Mouse (Mus musculus) liver, postnatal 0 days (tissue): ENCODE measurements around the gene Dnajc7. TPM values are rescaled to one million over a fixed set of nuclear protein-coding genes. Genes with fewer than 3 reads are reported as not detected.
A peak's percentile ranks its signal among the peaks of the same experiment; 100 is the strongest.

ENCODE experiments used
- ATAC-seq: fragments of 200-750 bp; cut with Nextera tagmentation; 2 replicates; pipeline ENCODE4 v1.8.0; 2017; ENCODE audit warnings: mild to moderate bottlenecking, moderate library complexity
- DNase-seq: peaks from one replicate; pipeline ENCODE4 v3.0.0-alpha.2; 2016
- H3K27ac ChIP-seq: fragments of 300-500 bp; sonication (generic); 2 replicates; pipeline ENCODE4 v1.5.1; 2014; ENCODE audit warnings: antibody characterized with exemption, moderate library complexity, mild to moderate bottlenecking, low read depth
- H3K27me3 ChIP-seq: fragments of 300-500 bp; sonication (generic); 2 replicates; pipeline ENCODE4 v1.6.1; 2014; ENCODE audit warnings: low read length, control low read depth, mixed read lengths; ENCODE audit not compliant: insufficient read depth
- H3K36me3 ChIP-seq: fragments of 300-500 bp; sonication (generic); replicated peaks from 2 replicates; pipeline ENCODE4 v1.6.1; 2014; ENCODE audit warnings: mild to moderate bottlenecking, control low read depth, low read length, moderate library complexity, mixed read lengths; ENCODE audit not compliant: insufficient read depth
- H3K4me1 ChIP-seq: fragments of 300-500 bp; sonication (generic); 2 replicates; pipeline ENCODE4 v1.6.1; 2014; ENCODE audit warnings: antibody characterized with exemption, mild to moderate bottlenecking, control low read depth; ENCODE audit not compliant: insufficient read depth
- H3K4me2 ChIP-seq: fragments of 300-500 bp; sonication (generic); 2 replicates; pipeline ENCODE4 v1.6.1; 2014; ENCODE audit warnings: low read depth, mild to moderate bottlenecking, low read length, moderate library complexity, mixed read lengths
- H3K4me3 ChIP-seq: fragments of 300-500 bp; sonication (generic); 2 replicates; pipeline ENCODE4 v1.5.1; 2014; ENCODE audit warnings: low read depth, low read length
- H3K9ac ChIP-seq: fragments of 300-500 bp; sonication (generic); replicated peaks from 2 replicates; pipeline ENCODE4 v1.6.1; 2014; ENCODE audit warnings: mild to moderate bottlenecking, moderate library complexity
- H3K9me3 ChIP-seq: fragments of 300-500 bp; sonication (generic); 2 replicates; pipeline ENCODE4 v1.6.1; 2016; ENCODE audit warnings: mild to moderate bottlenecking, control low read depth, low read length, mixed read lengths
- CTCF ChIP-seq: sonication (generic); IDR thresholded peaks from 2 replicates; pipeline ENCODE4 v1.5.1; 2016; ENCODE audit warnings: antibody characterized with exemption, low read depth
- EP300 ChIP-seq: IDR thresholded peaks from 2 replicates; pipeline ENCODE4 v1.6.1; 2016; ENCODE audit warnings: antibody characterized with exemption, low read depth, mild to moderate bottlenecking
- WGBS: fragments of 180-500 bp; shearing (Covaris S2); extraction: QIAGEN DNeasy Blood & Tissue Kit; methylation state at CpG from one replicate; pipeline ENCODE4 v1.1.7; 2014; ENCODE audit not compliant: insufficient replicate concordance; 5-methylcytosine and 5-hydroxymethylcytosine counted together
- polyA plus RNA-seq: library from polyadenylated mRNA; unstranded; fragments of >200 nt; fragmentation: Nextera tagmentation; extraction: Ambion mirVana; gene quantifications from 2 replicates; pipeline ENCODE4 v1.2.1, GENCODE M21; 2015

Gene Dnajc7
- polyA plus RNA-seq, 1 experiment from 2014 or later: 49.1 TPM

GRCm38 (mm10) chr11:100574708-100575483 lies 45.1 kb downstream of the Dnajc7 start, which contains the start of gene Cnp:
TSS of gene Cnp (plus strand) at chr11:100574904.
- peak; percentile 84 for DNase-seq
- Histone ChIP-seq H3K9me3 (no peaks in the 10 kb centered on the region), H3K4me1 (peaks cover 19% of the 10 kb centered on the region), H3K4me2 (peak within 1 kb of the TSS; percentile 81), H3K27me3 (no peaks in the 10 kb centered on the region), H3K36me3 (peaks cover 7% of the 10 kb centered on the region), H3K4me3 (peak within 1 kb of the TSS; percentile 74), H3K27ac (peak within 1 kb of the TSS; percentile 75), H3K9ac (peak within 1 kb of the TSS; percentile 63)
- ATAC-seq: peak; percentile 70
- under 1% methylated on average over 47 of the region's 47 CpGs for WGBS
- TF ChIP-seq CTCF (no peak; the same call in 1 of the 2 replicates), EP300 (no peak)

GRCm38 (mm10) chr11:100574188-100574587 lies 45.8 kb downstream of the Dnajc7 start:
- no peaks in the 10 kb centered on the region for H3K27me3 ChIP-seq
- H3K4me3 ChIP-seq: peak overlapping the region; percentile 74
- peak overlapping the region; percentile 81 for H3K4me2 ChIP-seq
- peak overlapping the region; percentile 75; the same call in 1 of the 2 replicates for H3K27ac ChIP-seq
- H3K9ac ChIP-seq: peak overlapping the region; percentile 63
- H3K9me3 ChIP-seq: no peaks in the 10 kb centered on the region
- ATAC-seq: no peak
- 58% methylated on average over 3 of the region's 3 CpGs for WGBS
- DNase-seq: no peak
- peaks cover 19% of the 10 kb centered on the region for H3K4me1 ChIP-seq
- peaks cover under 1% of the 10 kb centered on the region; the same call in 1 of the 2 replicates for H3K36me3 ChIP-seq
- no peak for TF ChIP-seq EP300
- no peak for TF ChIP-seq CTCF

- Histone ChIP-seq H3K9ac (no peak overlapping the region), H3K27me3 (no peaks in the 10 kb centered on the region), H3K36me3 (no peaks in the 10 kb centered on the region), H3K27ac (no peak overlapping the region), H3K4me2 (peak overlapping the region; percentile 64), H3K9me3 (no peaks in the 10 kb centered on the region), H3K4me1 (peaks cover 17% of the 10 kb centered on the region), H3K4me3 (peak overlapping the region; percentile 3; the same call in 1 of the 2 replicates)
- DNase-seq: no peak
- WGBS: 10% methylated on average over 16 of the region's 16 CpGs
- TF ChIP-seq EP300 (no peak), CTCF (no peak)
- ATAC-seq: no peak
These were observed 48.8 kb downstream of the Dnajc7 start for GRCm38 (mm10) chr11:100571202-100571567.

- TF ChIP-seq EP300: no peak
- TF ChIP-seq CTCF: peak; percentile 91
- H3K4me1 ChIP-seq: peaks cover 12% of the 10 kb centered on the region
- DNase-seq: peak; percentile 74
- no peaks in the 10 kb centered on the region for H3K36me3 ChIP-seq
- peak; percentile 51; the same call in 1 of the 2 replicates for ATAC-seq
- H3K4me2 ChIP-seq: peak overlapping the region; percentile 64
- H3K27me3 ChIP-seq: no peaks in the 10 kb centered on the region
- H3K27ac ChIP-seq: no peak overlapping the region
- H3K9me3 ChIP-seq: no peaks in the 10 kb centered on the region
- H3K4me3 ChIP-seq: peak overlapping the region; percentile 3; the same call in 1 of the 2 replicates
- WGBS: 9% methylated on average over 8 of the region's 8 CpGs
- no peak overlapping the region for H3K9ac ChIP-seq
These were observed 49.4 kb downstream of the Dnajc7 start for GRCm38 (mm10) chr11:100570430-100571201.

GRCm38 (mm10) chr11:100569789-100570188 lies 50.2 kb downstream of the Dnajc7 start:
- H3K4me3 ChIP-seq: no peak overlapping the region
- DNase-seq: no peak
- H3K36me3 ChIP-seq: no peaks in the 10 kb centered on the region
- 63% methylated on average over 9 of the region's 9 CpGs for WGBS
- H3K4me1 ChIP-seq: peaks cover 12% of the 10 kb centered on the region
- H3K9ac ChIP-seq: no peak overlapping the region
- H3K27ac ChIP-seq: no peak overlapping the region
- TF ChIP-seq EP300: no peak
- no peak for TF ChIP-seq CTCF
- H3K27me3 ChIP-seq: no peaks in the 10 kb centered on the region
- no peak for ATAC-seq
- H3K4me2 ChIP-seq: no peak overlapping the region
- no peaks in the 10 kb centered on the region for H3K9me3 ChIP-seq

GRCm38 (mm10) chr11:100568692-100569091 lies 51.3 kb downstream of the Dnajc7 start:
- Histone ChIP-seq H3K9me3 (no peaks in the 10 kb centered on the region), H3K27me3 (no peaks in the 10 kb centered on the region), H3K9ac (no peak overlapping the region), H3K36me3 (no peaks in the 10 kb centered on the region), H3K27ac (no peak overlapping the region), H3K4me2 (no peak overlapping the region), H3K4me3 (no peak overlapping the region), H3K4me1 (peaks cover 12% of the 10 kb centered on the region)
- WGBS: 87% methylated on average over 8 of the region's 8 CpGs
- TF ChIP-seq EP300: no peak
- ATAC-seq (no peak), DNase-seq (no peak)
